Mouse (Mus musculus): ENCODE results near the gene Gclm.
A peak's percentile ranks its signal among the peaks of the same experiment; 100 is the strongest.
"Not testable (repeated sequence)": the region's sequence is repeated elsewhere in the genome, so short reads cannot be mapped to it uniquely, and the experiment has no call there.

The Gclm gene

GRCm38 (mm10) chr3:122243416-122244167 lies 1.8 kb upstream of the Gclm start:
- no peak for DNase-seq

- no peak for DNase-seq
Measured at GRCm38 (mm10) chr3:122244759-122245158, 598 bp upstream of the Gclm start.

GRCm38 (mm10) chr3:122245878-122246332 lies 548 bp downstream of the Gclm start:
- DNase-seq = peak; percentile 49 to 62

GRCm38 (mm10) chr3:122246406-122246805 lies 1.0 kb downstream of the Gclm start:
- no peak for DNase-seq

GRCm38 (mm10) chr3:122246986-122247767 lies 1.8 kb downstream of the Gclm start:
- DNase-seq = no peak

GRCm38 (mm10) chr3:122247768-122248100 lies 2.4 kb downstream of the Gclm start:
- no peak for DNase-seq

- DNase-seq = no peak
Measured at GRCm38 (mm10) chr3:122252466-122253253, 7.3 kb downstream of the Gclm start.

GRCm38 (mm10) chr3:122254050-122254449 lies 8.7 kb downstream of the Gclm start:
- DNase-seq = not testable (repeated sequence)

GRCm38 (mm10) chr3:122269986-122270385 lies 24.6 kb downstream of the Gclm start:
- DNase-seq = no peak

- DNase-seq = not testable (repeated sequence)
Measured at GRCm38 (mm10) chr3:122272565-122272964, 27.2 kb downstream of the Gclm start.

- no peak for DNase-seq
Measured at GRCm38 (mm10) chr3:122273407-122274240, 28.3 kb downstream of the Gclm start.

- peak; percentile 77 to 81 for DNase-seq
Measured at GRCm38 (mm10) chr3:122274241-122275024, 29.1 kb downstream of the Gclm start, which contains the start of gene Dnttip2. Gene Dnttip2, plus strand, starts transcription at chr3:122274388.

GRCm38 (mm10) chr3:122275111-122275510 lies 29.8 kb downstream of the Gclm start:
- no peak for DNase-seq

- no peak for DNase-seq
Measured at GRCm38 (mm10) chr3:122287195-122287594, 41.8 kb downstream of the Gclm start.

- DNase-seq = no peak
Measured at GRCm38 (mm10) chr3:122288613-122289195, 43.3 kb downstream of the Gclm start.

GRCm38 (mm10) chr3:122289344-122289743 lies 44.0 kb downstream of the Gclm start:
- DNase-seq = not testable (repeated sequence)

- no peak for DNase-seq
Measured at GRCm38 (mm10) chr3:122290696-122291095, 45.3 kb downstream of the Gclm start.

GRCm38 (mm10) chr3:122291828-122292227 lies 46.5 kb downstream of the Gclm start:
- no peak for DNase-seq

GRCm38 (mm10) chr3:122292300-122293222 lies 47.2 kb downstream of the Gclm start:
- DNase-seq = peak; percentile 89 to 96

Measured in spleen, adult 18-20 months (tissue).